Mouse (Mus musculus) heart, postnatal 0 days (tissue): ENCODE results near the gene Pak4. TPM values are rescaled to one million over a fixed set of nuclear protein-coding genes. Genes with fewer than 3 reads are reported as not detected.

Experiments used
- ATAC-seq: fragments of 200-750 bp; cut with Nextera tagmentation; 2 replicates; pipeline ENCODE4 v1.8.0; 2017; ENCODE audit warnings: low read depth, moderate number of reproducible peaks, moderate library complexity; ENCODE audit not compliant: insufficient read depth
- DNase-seq: peaks from one replicate; pipeline ENCODE4 v3.0.0-alpha.2; 2016; ENCODE audit warnings: low spot score
- H3K27ac ChIP-seq: fragments of 300-500 bp; sonication (generic); 2 replicates; pipeline ENCODE4 v1.5.1; 2014; ENCODE audit warnings: low read depth, mild to moderate bottlenecking
- H3K27me3 ChIP-seq: fragments of 300-500 bp; sonication (generic); 2 replicates; pipeline ENCODE4 v1.6.1; 2014; ENCODE audit warnings: low read length, mixed read lengths; ENCODE audit not compliant: control insufficient read depth, insufficient read depth
- H3K36me3 ChIP-seq: fragments of 300-500 bp; sonication (generic); replicated peaks from 2 replicates; pipeline ENCODE4 v1.6.1; 2014; ENCODE audit warnings: low read length, mixed read lengths; ENCODE audit not compliant: control insufficient read depth, insufficient read depth
- H3K4me1 ChIP-seq: fragments of 300-500 bp; sonication (generic); 2 replicates; pipeline ENCODE4 v1.6.1; 2014; ENCODE audit warnings: antibody characterized with exemption; ENCODE audit not compliant: control insufficient read depth, insufficient read depth
- H3K4me2 ChIP-seq: fragments of 300-500 bp; sonication (generic); 2 replicates; pipeline ENCODE4 v1.6.1; 2014; ENCODE audit warnings: low read depth, mild to moderate bottlenecking, low read length, moderate library complexity
- H3K4me3 ChIP-seq: fragments of 300-500 bp; sonication (generic); 2 replicates; pipeline ENCODE4 v1.5.1; 2014; ENCODE audit warnings: low read depth, low read length
- H3K9ac ChIP-seq: fragments of 300-500 bp; sonication (generic); replicated peaks from 2 replicates; pipeline ENCODE4 v1.6.1; 2014; ENCODE audit warnings: low read depth, low read length, mixed read lengths
- H3K9me3 ChIP-seq: fragments of 300-500 bp; sonication (generic); replicated peaks from 2 replicates; pipeline ENCODE4 v1.6.1; 2016; ENCODE audit warnings: low read length; ENCODE audit not compliant: control insufficient read depth
- CTCF ChIP-seq: IDR thresholded peaks from 2 replicates; pipeline ENCODE4 v1.5.1; 2016; ENCODE audit warnings: antibody characterized with exemption, control low read depth, low read depth
- EP300 ChIP-seq: IDR thresholded peaks from 2 replicates; pipeline ENCODE4 v1.6.1; 2016; ENCODE audit warnings: antibody characterized with exemption, low read depth
- WGBS: fragments of 180-500 bp; shearing (Covaris S2); extraction: QIAGEN DNeasy Blood & Tissue Kit; methylation state at CpG from one replicate; pipeline ENCODE4 v1.1.7; 2014; 5-methylcytosine and 5-hydroxymethylcytosine counted together
- polyA plus RNA-seq: library from polyadenylated mRNA; unstranded; fragments of >200 nt; fragmentation: Nextera tagmentation; extraction: Ambion mirVana; gene quantifications from 2 replicates; pipeline ENCODE4 v1.2.1, GENCODE M21; 2015
- total RNA-seq: library from RNA; depleted of rRNA; stranded (reverse); fragments of >200 nt; gene quantifications from 2 replicates; pipeline ENCODE4 v1.2.3, GENCODE M21; 2014; ENCODE audit warnings: low replicate concordance

Gene Pak4
- total and polyA plus RNA-seq, 2 experiments from 2014 or later, result 11.3 to 12.7 TPM

- no peaks in the 10 kb centered on the region for H3K36me3 ChIP-seq
- no peaks in the 10 kb centered on the region for H3K9me3 ChIP-seq
- H3K27ac ChIP-seq, result no peak overlapping the region
- no peaks in the 10 kb centered on the region for H3K27me3 ChIP-seq
- no peak for ATAC-seq
- no peak overlapping the region for H3K9ac ChIP-seq
- TF ChIP-seq CTCF (no peak), EP300 (no peak)
- H3K4me2 ChIP-seq, result no peak overlapping the region
- peaks cover 39% of the 10 kb centered on the region for H3K4me1 ChIP-seq
- DNase-seq, result no peak
- WGBS, result 82% methylated on average over 3 of the region's 3 CpGs
- H3K4me3 ChIP-seq, result no peak overlapping the region
Observed at GRCm38 (mm10) chr7:28573236-28573635, 24.7 kb downstream of the Pak4 start.

GRCm38 (mm10) chr7:28572689-28573088 is 25.3 kb downstream of the Pak4 start:
- H3K27me3 ChIP-seq, result no peaks in the 10 kb centered on the region
- H3K9ac ChIP-seq, result no peak overlapping the region
- no peaks in the 10 kb centered on the region for H3K9me3 ChIP-seq
- H3K27ac ChIP-seq, result no peak overlapping the region
- H3K4me1 ChIP-seq, result peaks cover 33% of the 10 kb centered on the region
- H3K4me2 ChIP-seq, result no peak overlapping the region
- TF ChIP-seq CTCF, result no peak
- no peak for TF ChIP-seq EP300
- no peak overlapping the region for H3K4me3 ChIP-seq
- WGBS, result 82% methylated on average over 5 of the region's 5 CpGs
- no peak for DNase-seq
- H3K36me3 ChIP-seq, result peaks cover 3% of the 10 kb centered on the region
- ATAC-seq, result no peak

GRCm38 (mm10) chr7:28570982-28571682 is 26.9 kb downstream of the Pak4 start:
- DNase-seq (no peak), ATAC-seq (no peak)
- TF ChIP-seq EP300 (no peak), CTCF (no peak)
- Histone ChIP-seq H3K4me1 (peaks cover 20% of the 10 kb centered on the region), H3K9ac (0 out of 2 replicates have a peak overlapping the region, but pooled peaks have one; percentile 9), H3K27me3 (no peaks in the 10 kb centered on the region), H3K27ac (no peak overlapping the region), H3K9me3 (no peaks in the 10 kb centered on the region), H3K4me2 (no peak overlapping the region), H3K4me3 (no peak overlapping the region), H3K36me3 (peaks cover 19% of the 10 kb centered on the region)
- 34% methylated on average over 5 of the region's 5 CpGs for WGBS

- Histone ChIP-seq H3K27ac (no peak overlapping the region), H3K9me3 (no peaks in the 10 kb centered on the region), H3K36me3 (peaks cover 24% of the 10 kb centered on the region), H3K4me2 (no peak overlapping the region), H3K4me1 (peaks cover 20% of the 10 kb centered on the region), H3K4me3 (no peak overlapping the region), H3K27me3 (no peaks in the 10 kb centered on the region), H3K9ac (no peak overlapping the region)
- whole genome bisulfite sequencing, result 50% methylated on average over 12 of the region's 12 CpGs
- DNase-seq, result no peak
- 0 out of 2 replicates have a peak, but pooled peaks have one; percentile 24 for ATAC-seq
- TF ChIP-seq EP300 (no peak), CTCF (no peak)
Observed at GRCm38 (mm10) chr7:28570291-28570981, 27.5 kb downstream of the Pak4 start.

- Histone ChIP-seq H3K9me3 (no peaks in the 10 kb centered on the region), H3K36me3 (peaks cover 46% of the 10 kb centered on the region), H3K27me3 (no peaks in the 10 kb centered on the region), H3K4me3 (no peak overlapping the region), H3K27ac (no peak overlapping the region), H3K4me2 (no peak overlapping the region), H3K4me1 (peaks cover 20% of the 10 kb centered on the region), H3K9ac (no peak overlapping the region)
- peak; percentile 72 for TF ChIP-seq CTCF
- no peak for TF ChIP-seq EP300
- ATAC-seq, result 0 out of 2 replicates have a peak, but pooled peaks have one; percentile 11
- peak; percentile 69 for DNase-seq
Observed at GRCm38 (mm10) chr7:28568253-28568652, 29.7 kb downstream of the Pak4 start.
